Mouse (Mus musculus) spleen, embryonic (tissue): ENCODE data around the gene Atic.

ENCODE experiments used
- CTCF ChIA-PET: fragments of 350-600 bp; sonication (Branson Sonifier 250); formaldehyde crosslinking; loops from one replicate; lab custom pipeline; 2022; lab: Charles Lee

Gene Atic

GRCm38 (mm10) chr1:71556688-71557612 is at the start of gene Atic:
Gene Atic (plus strand): TSS chr1:71557150.
- CTCF ChIA-PET, result no interaction called here

GRCm38 (mm10) chr1:71507251-71507650 is 49.7 kb upstream of the Atic start:
- CTCF ChIA-PET, result no interaction called here

GRCm38 (mm10) chr1:71515041-71515440 is 41.9 kb upstream of the Atic start:
- CTCF ChIA-PET, result interaction anchor here (0.6 kb wide), 2 partner anchors 8 to 1725 kb away, joined by 3 read pairs; no protein-coding TSS in a partner anchor

GRCm38 (mm10) chr1:71528808-71529648 is 27.9 kb upstream of the Atic start:
- CTCF ChIA-PET, result no interaction called here

- CTCF ChIA-PET, result no interaction called here
Measured at GRCm38 (mm10) chr1:71530779-71531178, 26.2 kb upstream of the Atic start.

GRCm38 (mm10) chr1:71531653-71532052 is 25.3 kb upstream of the Atic start:
- CTCF ChIA-PET, result no interaction called here

- CTCF ChIA-PET, result interaction anchor here (0.5 kb wide), 1 partner anchor 660 kb away, joined by 3 read pairs; no protein-coding TSS in a partner anchor
Measured at GRCm38 (mm10) chr1:71539641-71540040, 17.3 kb upstream of the Atic start.

GRCm38 (mm10) chr1:71540437-71540836 is 16.5 kb upstream of the Atic start:
- CTCF ChIA-PET, result no interaction called here

- CTCF ChIA-PET, result no interaction called here
Measured at GRCm38 (mm10) chr1:71550626-71551195, 6.2 kb upstream of the Atic start.

GRCm38 (mm10) chr1:71560626-71561025 is 3.7 kb downstream of the Atic start:
- CTCF ChIA-PET, result no interaction called here

- CTCF ChIA-PET, result no interaction called here
Measured at GRCm38 (mm10) chr1:71564291-71564690, 7.3 kb downstream of the Atic start.

GRCm38 (mm10) chr1:71567884-71568605 is 11.1 kb downstream of the Atic start:
- CTCF ChIA-PET, result no interaction called here

GRCm38 (mm10) chr1:71570116-71570515 is 13.2 kb downstream of the Atic start:
- CTCF ChIA-PET, result no interaction called here

- CTCF ChIA-PET, result no interaction called here
Measured at GRCm38 (mm10) chr1:71575987-71576386, 19.0 kb downstream of the Atic start.

- CTCF ChIA-PET, result no interaction called here
Measured at GRCm38 (mm10) chr1:71576837-71577236, 19.9 kb downstream of the Atic start.

- CTCF ChIA-PET, result no interaction called here
Measured at GRCm38 (mm10) chr1:71579526-71579925, 22.6 kb downstream of the Atic start.

GRCm38 (mm10) chr1:71580408-71580807 is 23.5 kb downstream of the Atic start:
- CTCF ChIA-PET, result no interaction called here

GRCm38 (mm10) chr1:71583302-71583701 is 26.4 kb downstream of the Atic start:
- CTCF ChIA-PET, result no interaction called here

GRCm38 (mm10) chr1:71583900-71584299 is 26.9 kb downstream of the Atic start:
- CTCF ChIA-PET, result no interaction called here

GRCm38 (mm10) chr1:71586658-71587057 is 29.7 kb downstream of the Atic start:
- CTCF ChIA-PET, result no interaction called here

GRCm38 (mm10) chr1:71590038-71590437 is 33.1 kb downstream of the Atic start:
- CTCF ChIA-PET, result no interaction called here
